Mouse (Mus musculus) urinary bladder, postnatal 25 days (tissue): ENCODE measurements around the gene Gm5796.
"Not testable (repeated sequence)": the region's sequence is repeated elsewhere in the genome, so short reads cannot be mapped to it uniquely, and the experiment has no call there.

Experiments used
- DNase-seq: peaks from one replicate; pipeline ENCODE4 v3.0.0; 2022; ENCODE audit warnings: low spot score

Gene Gm5796

GRCm38 (mm10) chr14:4023641-4024040 is at the start of gene Gm5796:
Gene Gm5796 (plus strand): TSS chr14:4023941.
- not testable (repeated sequence) for DNase-seq

- DNase-seq, result not testable (repeated sequence)
Observed at GRCm38 (mm10) chr14:3998094-3998493, 25.6 kb upstream of the Gm5796 start, which contains the start of gene Gm3099. Gene Gm3099 (plus strand): TSS chr14:3998394.

GRCm38 (mm10) chr14:4083820-4084219 is 60.1 kb downstream of the Gm5796 start, which contains the start of gene Gm3115:
Gene Gm3115 (plus strand): TSS chr14:4084120.
- DNase-seq, result not testable (repeated sequence)
